Mouse (Mus musculus) embryonic facial prominence, embryonic 10.5 days (tissue): ENCODE data around the gene Abcc3. TPM values are rescaled to one million over a fixed set of nuclear protein-coding genes. Genes with fewer than 3 reads are reported as not detected.
"Not testable (repeated sequence)": the region's sequence is repeated elsewhere in the genome, so short reads cannot be mapped to it uniquely, and the experiment has no call there.

Source experiments
- DNase-seq: peaks from one replicate; pipeline ENCODE4 v3.0.0-alpha.2; 2017; ENCODE audit warnings: low spot score
- H3K27ac ChIP-seq: fragments of 300-500 bp; sonication (generic); replicated peaks from 2 replicates; pipeline ENCODE4 v1.5.1; 2016; ENCODE audit warnings: mild to moderate bottlenecking
- H3K27me3 ChIP-seq: fragments of 300-500 bp; sonication (generic); replicated peaks from 2 replicates; pipeline ENCODE4 v1.6.1; 2016; ENCODE audit warnings: low read depth, mild to moderate bottlenecking; ENCODE audit not compliant: poor library complexity, severe bottlenecking
- H3K36me3 ChIP-seq: fragments of 300-500 bp; sonication (generic); replicated peaks from 2 replicates; pipeline ENCODE4 v1.6.1; 2016; ENCODE audit warnings: mild to moderate bottlenecking, moderate library complexity
- H3K4me1 ChIP-seq: fragments of 300-500 bp; sonication (generic); 2 replicates; pipeline ENCODE4 v1.6.1; 2016
- H3K4me3 ChIP-seq: fragments of 300-500 bp; sonication (generic); 2 replicates; pipeline ENCODE4 v1.5.1; 2016; ENCODE audit warnings: mild to moderate bottlenecking, moderate library complexity
- H3K9me3 ChIP-seq: fragments of 300-500 bp; sonication (generic); 2 replicates; pipeline ENCODE4 v1.6.1; 2016; ENCODE audit warnings: mild to moderate bottlenecking
- WGBS: fragments of 180-500 bp; shearing (Covaris S2); methylation state at CpG from one replicate; pipeline ENCODE4 v1.1.7; 2016; 5-methylcytosine and 5-hydroxymethylcytosine counted together
- polyA plus RNA-seq: library from polyadenylated mRNA; unstranded; fragments of >200 nt; fragmentation: Nextera tagmentation; extraction: Ambion mirVana; gene quantifications from 2 replicates; pipeline ENCODE4 v1.2.1, GENCODE M21; 2016

The Abcc3 gene
- polyA plus RNA-seq, 1 experiment from 2014 or later, result 0.24 TPM

DNA sequence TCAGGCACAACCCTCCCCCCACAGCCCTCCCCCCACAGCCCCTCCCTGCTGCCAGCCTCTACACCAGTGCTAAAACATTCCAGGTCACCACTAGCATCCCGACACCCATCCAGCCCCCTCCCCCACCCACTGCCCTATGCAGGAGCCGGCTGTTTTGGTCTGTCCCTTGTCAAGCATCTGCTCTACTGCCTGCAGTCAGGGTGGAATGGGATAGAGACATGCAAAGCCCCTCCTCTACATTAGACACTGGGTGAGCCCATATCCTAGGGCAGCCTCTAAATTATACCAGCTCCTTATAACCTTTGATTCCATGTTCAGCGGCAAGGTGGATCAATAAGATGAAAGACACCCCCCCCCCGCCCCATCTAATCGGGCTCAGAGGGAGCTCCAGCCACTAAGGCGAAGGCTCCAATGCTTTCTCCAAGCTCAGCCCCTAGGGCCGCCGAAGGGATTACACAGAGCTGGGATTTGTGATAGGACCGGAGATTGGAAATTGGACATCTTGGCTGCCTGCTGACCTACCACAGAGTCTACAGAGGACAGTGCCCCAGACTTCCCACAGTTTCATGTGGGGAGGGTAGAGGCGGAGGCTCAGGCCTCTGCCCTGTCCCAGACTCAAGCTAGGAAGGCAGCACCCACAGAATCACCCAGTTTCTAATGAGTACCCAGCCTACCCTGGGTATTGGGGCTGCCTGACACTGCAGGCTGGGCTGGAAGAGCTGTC lies 26.4 kb upstream of the Abcc3 start:
- no peak overlapping the region for H3K4me3 ChIP-seq
- H3K27ac ChIP-seq, result no peak overlapping the region
- DNase-seq, result no peak
- no peaks in the 10 kb centered on the region for H3K9me3 ChIP-seq
- 66% methylated on average over 10 of the region's 10 CpGs for WGBS
- peaks cover 42% of the 10 kb centered on the region for H3K27me3 ChIP-seq
- H3K36me3 ChIP-seq, result peaks cover 58% of the 10 kb centered on the region
- H3K4me1 ChIP-seq, result peaks cover 56% of the 10 kb centered on the region

DNA sequence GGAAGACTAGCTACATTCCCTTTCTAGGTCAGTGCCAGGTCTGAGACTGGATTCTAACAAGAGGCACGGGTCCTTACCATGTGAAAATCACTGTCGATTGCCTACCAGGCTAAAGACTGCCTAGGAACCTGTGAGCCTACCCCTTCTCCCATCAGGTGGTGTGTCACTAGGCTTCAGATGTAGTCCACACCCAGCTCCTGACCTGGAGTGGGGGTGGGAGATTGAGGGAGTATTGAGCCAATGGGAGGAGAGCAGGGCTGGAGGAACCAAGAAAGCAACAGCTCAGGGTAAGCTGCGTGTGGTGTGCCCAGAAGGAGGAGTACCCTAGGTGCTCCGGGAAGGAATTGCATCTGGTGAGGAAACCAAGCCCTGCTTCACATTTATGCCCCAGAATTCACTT lies 21.2 kb upstream of the Abcc3 start:
- no peak for DNase-seq
- Histone ChIP-seq H3K36me3 (peaks cover 81% of the 10 kb centered on the region), H3K9me3 (no peaks in the 10 kb centered on the region), H3K27me3 (peaks cover 61% of the 10 kb centered on the region), H3K4me3 (no peak overlapping the region), H3K27ac (no peak overlapping the region), H3K4me1 (peaks cover 50% of the 10 kb centered on the region)
- WGBS, result 74% methylated on average over 4 of the region's 4 CpGs

DNA sequence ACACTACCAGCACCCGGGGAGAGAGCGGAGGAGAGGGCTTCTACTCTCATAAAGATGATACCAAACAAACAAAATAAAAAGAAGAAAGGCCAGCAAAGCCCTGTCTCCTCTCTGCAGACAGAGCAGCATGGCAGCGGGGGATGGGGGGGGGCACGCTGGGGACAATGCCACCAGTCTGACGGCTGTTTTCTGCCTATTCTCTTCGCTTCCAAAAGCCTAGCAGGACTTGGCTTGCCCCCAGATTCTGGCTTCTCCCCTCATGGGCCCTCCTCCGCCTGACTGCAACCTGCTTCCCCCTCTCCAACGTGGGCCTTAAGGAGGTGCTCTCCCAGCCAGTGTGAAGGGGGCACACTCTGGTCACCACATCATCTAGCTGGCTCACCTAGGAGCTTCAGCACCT lies 20.7 kb upstream of the Abcc3 start:
- DNase-seq, result no peak
- H3K4me1 ChIP-seq, result peaks cover 50% of the 10 kb centered on the region
- H3K9me3 ChIP-seq, result no peaks in the 10 kb centered on the region
- H3K4me3 ChIP-seq, result no peak overlapping the region
- H3K27ac ChIP-seq, result 0 out of 2 replicates have a peak overlapping the region, but pooled peaks have one; percentile 31
- peaks cover 62% of the 10 kb centered on the region for H3K27me3 ChIP-seq
- peaks cover 81% of the 10 kb centered on the region for H3K36me3 ChIP-seq
- 48% methylated on average over 8 of the region's 8 CpGs for whole genome bisulfite sequencing

DNA sequence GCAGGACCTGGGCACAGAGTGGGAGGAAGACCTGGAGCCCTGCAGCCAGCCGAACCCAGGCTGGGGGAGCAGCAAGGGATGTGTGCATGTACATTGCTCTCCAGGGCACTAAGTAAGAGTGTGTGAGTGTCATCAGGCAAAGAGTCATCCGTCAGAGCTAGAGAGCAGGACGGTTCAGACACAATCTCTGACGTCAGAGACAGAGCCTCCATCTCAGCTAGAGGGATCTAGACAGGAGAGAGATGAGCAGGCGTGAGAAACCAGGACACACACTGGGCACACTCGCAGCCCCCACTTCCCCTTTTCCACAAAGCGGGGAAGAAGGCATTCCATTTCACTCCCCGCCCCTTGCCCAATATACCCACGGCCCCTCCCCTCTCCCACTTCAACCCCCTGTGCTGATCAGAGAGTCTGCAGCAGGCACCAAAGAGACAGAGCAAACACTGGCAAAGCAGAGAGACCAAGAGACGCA lies 20.2 kb upstream of the Abcc3 start:
- peaks cover 76% of the 10 kb centered on the region for H3K36me3 ChIP-seq
- DNase-seq, result no peak
- no peaks in the 10 kb centered on the region for H3K9me3 ChIP-seq
- 41% methylated on average over 10 of the region's 10 CpGs for WGBS
- peaks cover 52% of the 10 kb centered on the region for H3K4me1 ChIP-seq
- H3K27me3 ChIP-seq, result peaks cover 62% of the 10 kb centered on the region
- H3K27ac ChIP-seq, result 0 out of 2 replicates have a peak overlapping the region, but pooled peaks have one; percentile 31
- H3K4me3 ChIP-seq, result no peak overlapping the region

DNA sequence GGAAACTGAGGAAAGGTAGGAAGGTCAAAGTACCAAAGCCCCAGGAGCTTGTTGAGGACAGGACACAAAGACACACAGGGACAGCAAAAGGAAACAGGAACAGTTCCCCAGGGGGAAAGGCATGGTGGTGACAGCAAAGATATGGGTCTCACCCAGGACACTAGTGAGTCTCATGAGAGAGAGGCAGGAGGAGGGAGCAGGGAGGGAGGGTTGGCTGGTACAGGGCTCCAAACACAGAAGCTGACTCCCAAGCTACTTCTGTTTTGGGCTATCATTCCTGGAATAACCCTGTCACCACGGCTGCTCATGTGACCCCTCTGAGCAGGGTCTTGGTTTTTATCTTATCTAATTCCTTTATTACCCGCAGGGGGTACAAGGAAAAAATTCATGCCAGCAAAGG lies 19.8 kb upstream of the Abcc3 start:
- H3K4me3 ChIP-seq, result no peak overlapping the region
- DNase-seq, result no peak
- 68% methylated on average over 2 of the region's 2 CpGs for WGBS
- H3K36me3 ChIP-seq, result peaks cover 71% of the 10 kb centered on the region
- H3K27me3 ChIP-seq, result peaks cover 62% of the 10 kb centered on the region
- no peaks in the 10 kb centered on the region for H3K9me3 ChIP-seq
- H3K27ac ChIP-seq, result no peak overlapping the region
- peaks cover 56% of the 10 kb centered on the region for H3K4me1 ChIP-seq

DNA sequence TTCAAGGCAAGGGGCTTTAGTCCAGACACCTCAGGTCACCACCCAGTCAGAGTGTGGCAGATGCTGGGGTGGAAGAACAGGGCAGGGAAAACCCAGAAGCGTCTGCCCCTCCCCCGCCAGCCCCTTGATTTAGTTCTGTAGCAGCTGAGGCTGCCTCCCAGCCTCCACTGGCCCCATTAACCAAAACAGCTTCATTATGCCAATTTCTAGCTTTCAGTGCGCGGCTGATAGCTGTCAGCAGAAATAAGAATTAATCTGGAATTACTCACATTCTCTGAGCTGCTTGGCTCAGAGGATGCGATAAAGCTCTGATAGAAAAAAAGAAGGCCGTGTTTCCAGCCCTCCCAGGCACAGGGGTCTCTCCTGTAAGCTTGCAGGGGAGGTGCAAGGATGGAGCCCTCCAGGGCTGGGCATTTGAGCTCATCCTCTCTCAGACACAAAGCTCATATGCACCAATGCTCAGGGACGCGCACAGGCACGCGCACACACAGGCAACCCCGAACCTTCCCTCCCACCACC lies 15.1 kb upstream of the Abcc3 start:
- Histone ChIP-seq H3K36me3 (peaks cover 39% of the 10 kb centered on the region), H3K9me3 (no peaks in the 10 kb centered on the region), H3K4me1 (peaks cover 57% of the 10 kb centered on the region), H3K27me3 (peaks cover 42% of the 10 kb centered on the region), H3K4me3 (no peak overlapping the region), H3K27ac (0 out of 2 replicates have a peak overlapping the region, but pooled peaks have one; percentile 24)
- peak; percentile 47 for DNase-seq
- WGBS, result 48% methylated on average over 11 of the region's 11 CpGs

DNA sequence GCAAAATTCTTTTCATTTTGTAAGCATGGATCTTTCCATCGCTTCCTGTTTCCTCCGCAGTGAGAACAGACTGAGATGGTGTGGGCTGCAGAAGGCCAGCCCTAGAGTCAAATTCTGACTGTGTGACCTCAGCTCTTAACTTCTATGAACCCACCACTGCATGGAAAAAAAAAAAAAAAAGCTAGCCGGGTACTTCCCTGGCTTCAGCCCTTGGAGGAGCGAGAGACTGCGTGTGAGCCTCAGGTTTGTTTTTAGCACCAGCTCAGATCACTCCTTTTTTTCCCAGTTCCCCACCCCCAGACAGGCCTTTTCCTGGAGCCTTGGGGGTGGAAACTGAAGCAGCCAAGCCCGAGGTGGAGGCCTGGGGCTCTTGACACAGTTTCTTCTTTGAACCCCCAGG lies 12.6 kb upstream of the Abcc3 start:
- WGBS, result 58% methylated on average over 6 of the region's 6 CpGs
- Histone ChIP-seq H3K27ac (no peak overlapping the region), H3K4me1 (peaks cover 56% of the 10 kb centered on the region), H3K9me3 (no peaks in the 10 kb centered on the region), H3K4me3 (no peak overlapping the region), H3K36me3 (peaks cover 18% of the 10 kb centered on the region; the same call in 1 of the 2 replicates), H3K27me3 (peaks cover 34% of the 10 kb centered on the region)
- DNase-seq, result no peak

DNA sequence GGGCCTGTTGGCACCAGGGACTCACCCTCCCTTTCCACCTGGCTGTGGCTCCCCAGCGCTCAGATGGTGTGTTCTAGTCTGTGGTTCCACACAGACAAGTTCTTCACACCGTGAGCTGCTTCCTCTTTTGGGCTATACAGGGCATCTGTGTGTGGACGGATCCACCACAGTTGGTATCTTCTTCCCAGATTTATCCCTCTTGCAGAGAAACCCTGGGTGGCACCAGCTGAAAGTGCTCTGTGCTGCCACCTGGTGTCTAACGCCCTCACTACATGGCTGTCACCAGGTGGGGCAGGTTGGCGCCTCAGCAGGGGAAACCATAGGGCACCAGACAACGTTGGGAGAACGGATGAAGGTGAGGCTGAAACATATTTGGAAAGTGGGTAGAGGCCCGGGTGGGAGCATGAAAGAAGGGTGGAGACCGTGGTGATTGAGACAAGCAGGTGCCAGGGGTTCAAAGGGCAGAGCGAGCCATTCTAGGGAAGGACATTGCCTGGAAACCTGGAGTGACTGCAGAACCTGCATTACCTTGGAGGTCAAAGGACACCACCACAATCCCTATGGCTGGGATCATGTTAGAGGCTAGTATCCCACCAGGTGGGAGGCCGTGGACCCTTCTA lies 12.0 kb upstream of the Abcc3 start:
- WGBS, result 24% methylated on average over 11 of the region's 11 CpGs

DNA sequence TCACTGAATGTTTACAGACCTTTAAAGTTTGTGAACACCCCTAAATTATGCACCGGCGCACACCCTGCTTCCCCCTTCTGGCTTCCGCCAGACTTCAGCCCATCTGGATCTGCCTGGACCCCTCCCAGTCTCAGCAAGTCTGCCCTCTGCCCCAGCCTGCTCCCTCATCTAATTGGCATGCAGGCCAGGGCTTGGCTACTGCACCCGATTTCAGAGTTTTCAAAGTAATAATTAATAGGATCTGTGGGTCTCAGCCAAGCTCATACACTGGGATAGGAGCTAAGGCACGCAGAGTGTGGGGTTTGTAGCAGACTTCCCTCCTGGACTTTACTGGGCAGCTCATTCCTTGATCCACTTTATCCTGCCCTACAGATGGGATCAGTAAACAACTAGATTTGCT lies 11.4 kb upstream of the Abcc3 start:
- DNase-seq, result no peak
- H3K4me3 ChIP-seq, result no peak overlapping the region
- WGBS, result 59% methylated on average over 5 of the region's 5 CpGs
- H3K9me3 ChIP-seq, result no peaks in the 10 kb centered on the region
- H3K27me3 ChIP-seq, result peaks cover 23% of the 10 kb centered on the region
- peaks cover 45% of the 10 kb centered on the region for H3K4me1 ChIP-seq
- H3K36me3 ChIP-seq, result peaks cover 6% of the 10 kb centered on the region; the same call in 1 of the 2 replicates
- no peak overlapping the region for H3K27ac ChIP-seq

More for the DNA sequence above, 12.0 kb upstream of the Abcc3 start:
- DNase-seq, result peak; percentile 83
- Histone ChIP-seq H3K9me3 (no peaks in the 10 kb centered on the region), H3K36me3 (peaks cover 12% of the 10 kb centered on the region; the same call in 1 of the 2 replicates), H3K4me1 (peaks cover 50% of the 10 kb centered on the region), H3K4me3 (no peak overlapping the region), H3K27ac (no peak overlapping the region), H3K27me3 (peaks cover 28% of the 10 kb centered on the region)

DNA sequence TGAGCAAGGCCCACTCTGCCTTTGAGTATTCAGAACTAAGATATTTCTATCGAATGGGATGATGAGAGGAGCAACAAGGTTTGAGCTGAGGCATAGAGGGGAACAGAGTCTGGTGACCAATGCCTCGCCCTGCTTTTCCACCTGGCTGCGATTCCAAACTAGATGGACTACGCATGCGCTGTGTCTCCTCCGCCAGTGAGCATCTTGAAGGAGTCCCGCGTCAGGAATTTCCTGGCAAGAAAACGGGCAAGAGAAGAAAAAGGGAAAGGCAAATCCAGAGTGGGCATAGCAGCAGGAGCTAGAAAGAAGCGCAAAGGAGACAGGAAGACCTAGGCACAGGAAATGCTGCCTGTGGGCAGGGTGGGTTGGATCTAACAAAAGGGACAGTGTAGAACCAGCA lies 11.0 kb upstream of the Abcc3 start:
- Histone ChIP-seq H3K27me3 (0 out of 2 replicates have a peak, but pooled peaks cover 19% of the 10 kb centered on the region), H3K36me3 (peaks cover 2% of the 10 kb centered on the region; the same call in 1 of the 2 replicates), H3K27ac (no peak overlapping the region), H3K4me3 (no peak overlapping the region), H3K4me1 (peaks cover 40% of the 10 kb centered on the region), H3K9me3 (no peaks in the 10 kb centered on the region)
- no peak for DNase-seq
- WGBS, result 76% methylated on average over 10 of the region's 10 CpGs

DNA sequence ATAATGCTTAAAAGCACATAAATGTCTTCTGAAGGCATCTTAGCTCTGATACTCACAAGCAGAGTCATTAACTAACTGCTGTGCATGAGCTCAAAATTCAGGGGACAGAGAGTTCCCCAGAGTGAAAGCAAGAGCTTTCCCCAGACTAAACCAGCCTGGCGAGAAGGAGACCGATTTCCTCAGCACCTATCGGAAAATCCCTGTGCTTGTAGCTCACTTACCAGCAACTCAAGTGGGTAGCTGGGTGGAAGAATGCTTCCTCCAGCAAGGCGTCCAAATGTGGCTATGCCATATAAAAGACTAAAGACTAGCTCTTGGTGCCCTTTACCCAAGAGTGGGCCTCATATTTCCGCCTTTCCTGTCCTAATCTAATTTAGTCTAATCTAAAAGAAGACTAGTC lies 9.9 kb upstream of the Abcc3 start:
- 0 out of 2 replicates have a peak, but pooled peaks cover 18% of the 10 kb centered on the region for H3K27me3 ChIP-seq
- H3K36me3 ChIP-seq, result no peaks in the 10 kb centered on the region
- no peak overlapping the region for H3K4me3 ChIP-seq
- no peak for DNase-seq
- no peaks in the 10 kb centered on the region for H3K9me3 ChIP-seq
- peaks cover 35% of the 10 kb centered on the region for H3K4me1 ChIP-seq
- H3K27ac ChIP-seq, result no peak overlapping the region
- WGBS, result 79% methylated on average over 5 of the region's 5 CpGs

DNA sequence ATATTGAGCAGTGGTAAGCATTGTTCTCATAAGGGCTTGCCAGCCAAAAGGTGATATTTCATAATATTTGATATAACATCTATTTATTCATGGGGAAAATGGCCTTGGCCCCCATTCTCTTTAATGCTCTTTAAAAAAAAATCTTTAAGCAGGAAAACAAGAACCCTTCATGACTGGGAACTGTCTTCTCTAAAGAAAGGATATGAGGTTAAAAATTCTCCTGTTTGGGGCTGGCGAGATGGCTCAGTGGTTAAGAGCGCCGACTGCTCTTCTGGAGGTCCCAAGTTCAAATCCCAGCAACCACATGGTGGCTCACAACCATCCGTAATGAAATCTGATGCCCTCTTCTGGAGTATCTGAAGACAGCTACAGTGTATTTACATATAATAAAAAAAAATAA lies 9.2 kb upstream of the Abcc3 start:
- 0 out of 2 replicates have a peak, but pooled peaks cover 18% of the 10 kb centered on the region for H3K27me3 ChIP-seq
- H3K4me1 ChIP-seq, result peaks cover 28% of the 10 kb centered on the region
- H3K4me3 ChIP-seq, H3K27ac ChIP-seq, H3K36me3 ChIP-seq, DNase-seq, H3K9me3 ChIP-seq: not testable (repeated sequence)
- 90% methylated on average over 4 of the region's 4 CpGs for WGBS
